Mouse (Mus musculus) limb, embryonic 14.5 days (tissue): ENCODE results near the gene Gm960. TPM values are rescaled to one million over a fixed set of nuclear protein-coding genes. Genes with fewer than 3 reads are reported as not detected.
"Not testable (repeated sequence)": the region's sequence is repeated elsewhere in the genome, so short reads cannot be mapped to it uniquely, and the experiment has no call there.

Experiments
- ATAC-seq: fragments of 200-750 bp; cut with Nextera tagmentation; 2 replicates; pipeline ENCODE4 v1.8.0; 2017; ENCODE audit warnings: low read depth, moderate number of reproducible peaks, moderate TSS enrichment; ENCODE audit not compliant: low FRiP score
- DNase-seq: peaks from one replicate; pipeline ENCODE4 v3.0.0-alpha.2; 2015; ENCODE audit warnings: low spot score
- H3K27ac ChIP-seq: fragments of 300-500 bp; sonication (generic); replicated peaks from 2 replicates; pipeline ENCODE4 v1.5.1; 2014; ENCODE audit warnings: low read depth, mild to moderate bottlenecking, low read length, moderate library complexity, mixed read lengths
- H3K27me3 ChIP-seq: fragments of 300-500 bp; sonication (generic); 2 replicates; pipeline ENCODE4 v1.6.1; 2014; ENCODE audit warnings: low read length, mixed read lengths; ENCODE audit not compliant: control insufficient read depth, insufficient read depth
- H3K36me3 ChIP-seq: fragments of 300-500 bp; sonication (generic); 2 replicates; pipeline ENCODE4 v1.6.1; 2014; ENCODE audit warnings: mild to moderate bottlenecking, low read length, moderate library complexity, mixed read lengths; ENCODE audit not compliant: control insufficient read depth, insufficient read depth
- H3K4me1 ChIP-seq: fragments of 300-500 bp; sonication (generic); 2 replicates; pipeline ENCODE4 v1.6.1; 2014; ENCODE audit warnings: antibody characterized with exemption, low read length, mixed read lengths; ENCODE audit not compliant: control insufficient read depth, insufficient read depth
- H3K4me2 ChIP-seq: fragments of 300-500 bp; sonication (generic); replicated peaks from 2 replicates; pipeline ENCODE4 v1.6.1; 2014; ENCODE audit warnings: low read depth, mild to moderate bottlenecking, low read length, moderate library complexity; ENCODE audit not compliant: severe bottlenecking
- H3K4me3 ChIP-seq: fragments of 300-500 bp; sonication (generic); replicated peaks from 2 replicates; pipeline ENCODE4 v1.5.1; 2014; ENCODE audit warnings: low read length
- H3K9ac ChIP-seq: fragments of 300-500 bp; sonication (generic); 2 replicates; pipeline ENCODE4 v1.6.1; 2014; ENCODE audit warnings: mild to moderate bottlenecking, low read depth, low read length, moderate library complexity; ENCODE audit not compliant: severe bottlenecking
- H3K9me3 ChIP-seq: fragments of 300-500 bp; sonication (generic); 2 replicates; pipeline ENCODE4 v1.6.1; 2016; ENCODE audit warnings: low read length; ENCODE audit not compliant: control insufficient read depth
- POLR2A ChIP-seq: fragments of 200-500 bp; IDR thresholded peaks from 2 replicates; pipeline ENCODE4 v1.8.0; 2012; ENCODE audit warnings: inconsistent platforms, mild to moderate bottlenecking, moderate library complexity, borderline replicate concordance; ENCODE audit not compliant: insufficient read depth, insufficient read length; ENCODE audit errors: extremely low read depth
- WGBS: fragments of 180-500 bp; shearing (Covaris S2); extraction: QIAGEN DNeasy Blood & Tissue Kit; methylation state at CpG from one replicate; pipeline ENCODE4 v1.1.7; 2014; 5-methylcytosine and 5-hydroxymethylcytosine counted together
- microRNA-seq: library from miRNA; unstranded; fragments of <30 nt; microRNA quantifications from one replicate; pipeline ENCODE4, GENCODE M21; 2016
- polyA plus RNA-seq, 2 experiments: library from polyadenylated mRNA; depleted of rRNA in 1 of 2; stranded (reverse) in 1 of 2; unstranded in 1 of 2; fragments of >200 nt; fragmentation: Nextera tagmentation in 1 of 2; extraction: Ambion mirVana in 1 of 2; gene quantifications; 2 replicates each; pipeline versions ENCODE4 v1.2.1 to v1.2.3; 2012 to 2014

Gene Gm960
- polyA plus RNA-seq, 2 experiments: 1.4 to 3.1 TPM

GRCm38 (mm10) chr19:4587426-4587825 lies 111.0 kb downstream of the Gm960 start:
- WGBS: 57% methylated on average over 2 of the region's 2 CpGs
- no peak overlapping the region for H3K27ac ChIP-seq
- no peaks in the 10 kb centered on the region for H3K9me3 ChIP-seq
- ATAC-seq (no peak), DNase-seq (no peak)
- H3K27me3 ChIP-seq: no peaks in the 10 kb centered on the region
- H3K9ac ChIP-seq: no peak overlapping the region
- H3K4me1 ChIP-seq: no peaks in the 10 kb centered on the region
- H3K4me3 ChIP-seq: no peak overlapping the region
- TF ChIP-seq POLR2A: no peak
- H3K36me3 ChIP-seq: no peaks in the 10 kb centered on the region
- H3K4me2 ChIP-seq: no peak overlapping the region

GRCm38 (mm10) chr19:4586783-4587182 lies 111.7 kb downstream of the Gm960 start:
- H3K36me3 ChIP-seq: not testable (repeated sequence)

GRCm38 (mm10) chr19:4583856-4584255 lies 114.6 kb downstream of the Gm960 start:
- ATAC-seq (no peak), DNase-seq (no peak)
- H3K9me3 ChIP-seq: no peaks in the 10 kb centered on the region
- H3K9ac ChIP-seq: no peak overlapping the region
- no peak overlapping the region for H3K4me3 ChIP-seq
- no peak overlapping the region for H3K4me2 ChIP-seq
- no peaks in the 10 kb centered on the region for H3K36me3 ChIP-seq
- no peaks in the 10 kb centered on the region for H3K27me3 ChIP-seq
- H3K4me1 ChIP-seq: no peaks in the 10 kb centered on the region
- no peak overlapping the region for H3K27ac ChIP-seq
- TF ChIP-seq POLR2A: no peak
- WGBS: 71% methylated on average over 2 of the region's 2 CpGs

More at GRCm38 (mm10) chr19:4586783-4587182, 111.7 kb downstream of the Gm960 start:
- ATAC-seq, H3K4me1 ChIP-seq, H3K27me3 ChIP-seq, H3K4me2 ChIP-seq, H3K9ac ChIP-seq, DNase-seq, H3K4me3 ChIP-seq, H3K27ac ChIP-seq, H3K9me3 ChIP-seq: not testable (repeated sequence)

- H3K4me3 ChIP-seq: no peak overlapping the region
- no peaks in the 10 kb centered on the region for H3K9me3 ChIP-seq
- ATAC-seq (no peak), DNase-seq (no peak)
- no peak overlapping the region for H3K4me2 ChIP-seq
- H3K9ac ChIP-seq: no peak overlapping the region
- H3K27me3 ChIP-seq: no peaks in the 10 kb centered on the region
- H3K4me1 ChIP-seq: no peaks in the 10 kb centered on the region
- no peak overlapping the region for H3K27ac ChIP-seq
- 84% methylated on average over 5 of the region's 5 CpGs for WGBS
- TF ChIP-seq POLR2A: no peak
- H3K36me3 ChIP-seq: no peaks in the 10 kb centered on the region
Observed at GRCm38 (mm10) chr19:4579296-4579695, 119.2 kb downstream of the Gm960 start.

- Histone ChIP-seq H3K27ac (no peak overlapping the region), H3K4me1 (no peaks in the 10 kb centered on the region), H3K9ac (no peak overlapping the region), H3K27me3 (no peaks in the 10 kb centered on the region), H3K9me3 (no peaks in the 10 kb centered on the region), H3K4me2 (no peak overlapping the region), H3K36me3 (no peaks in the 10 kb centered on the region), H3K4me3 (no peak overlapping the region)
- ATAC-seq (no peak), DNase-seq (no peak)
- TF ChIP-seq POLR2A: no peak
- WGBS: 43% methylated on average over 2 of the region's 2 CpGs
Observed at GRCm38 (mm10) chr19:4578799-4579198, 119.7 kb downstream of the Gm960 start.

Small RNA genes lying within 50 kb of the gene (microRNA-seq; reads per million reads assigned to microRNA genes)
- not detected for gene Mir6986

Other genes starting within 250 kb of the Gm960 start
- gene Syt12, start 221.2 kb downstream of the Gm960 start, polyA plus RNA-seq (2012; rRNA removed): 0.41 and 0.50 TPM in 2 replicates
- 0.21 and 0.39 TPM in 2 replicates for gene Syt12, start 221.2 kb downstream of the Gm960 start, polyA plus RNA-seq (2014; fragmentation: Nextera tagmentation; extraction: Ambion mirVana)
- gene 2010003K11Rik, start 200.1 kb downstream of the Gm960 start, polyA plus RNA-seq (2012; rRNA removed): not detected in 2 replicates
- gene 2010003K11Rik, start 200.1 kb downstream of the Gm960 start, polyA plus RNA-seq (2014; fragmentation: Nextera tagmentation; extraction: Ambion mirVana): not detected in 2 replicates
- 11.8 and 14.8 TPM in 2 replicates for gene Pcx, start 188.2 kb downstream of the Gm960 start, polyA plus RNA-seq (2012; rRNA removed)
- gene Pcx, start 188.2 kb downstream of the Gm960 start, polyA plus RNA-seq (2014; fragmentation: Nextera tagmentation; extraction: Ambion mirVana): 14.8 and 17.6 TPM in 2 replicates
- gene Lrfn4, start 83.0 kb downstream of the Gm960 start, polyA plus RNA-seq (2012; rRNA removed): 49.0 and 75.9 TPM in 2 replicates
- gene Lrfn4, start 83.0 kb downstream of the Gm960 start, polyA plus RNA-seq (2014; fragmentation: Nextera tagmentation; extraction: Ambion mirVana): 9.5 and 12.8 TPM in 2 replicates
- gene Rce1, start 73.0 kb downstream of the Gm960 start, polyA plus RNA-seq (2012; rRNA removed): 90.2 and 145 TPM in 2 replicates
- gene Rce1, start 73.0 kb downstream of the Gm960 start, polyA plus RNA-seq (2014; fragmentation: Nextera tagmentation; extraction: Ambion mirVana): 61.5 and 66.1 TPM in 2 replicates
- 1.9 and 2.5 TPM in 2 replicates for gene Sptbn2, start 12.5 kb upstream of the Gm960 start, polyA plus RNA-seq (2012; rRNA removed)
- gene Sptbn2, start 12.5 kb upstream of the Gm960 start, polyA plus RNA-seq (2014; fragmentation: Nextera tagmentation; extraction: Ambion mirVana): 4.2 TPM in 2 replicates
- 36.9 and 38.1 TPM in 2 replicates for gene Rbm4b, start 57.8 kb upstream of the Gm960 start, polyA plus RNA-seq (2012; rRNA removed)
- 63.2 and 71.8 TPM in 2 replicates for gene Rbm4b, start 57.8 kb upstream of the Gm960 start, polyA plus RNA-seq (2014; fragmentation: Nextera tagmentation; extraction: Ambion mirVana)
- 107 and 111 TPM in 2 replicates for gene Rbm4, start 95.2 kb upstream of the Gm960 start, polyA plus RNA-seq (2012; rRNA removed)
- gene Rbm4, start 95.2 kb upstream of the Gm960 start, polyA plus RNA-seq (2014; fragmentation: Nextera tagmentation; extraction: Ambion mirVana): 78.9 and 82.6 TPM in 2 replicates
- 36.0 and 83.7 TPM in 2 replicates for gene Gm21992, start 112.9 kb upstream of the Gm960 start, polyA plus RNA-seq (2012; rRNA removed)
- 15.5 and 22.0 TPM in 2 replicates for gene Gm21992, start 112.9 kb upstream of the Gm960 start, polyA plus RNA-seq (2014; fragmentation: Nextera tagmentation; extraction: Ambion mirVana)
- 69.9 and 98.5 TPM in 2 replicates for gene Rbm14, start 113.0 kb upstream of the Gm960 start, polyA plus RNA-seq (2012; rRNA removed)
- 69.8 and 71.9 TPM in 2 replicates for gene Rbm14, start 113.0 kb upstream of the Gm960 start, polyA plus RNA-seq (2014; fragmentation: Nextera tagmentation; extraction: Ambion mirVana)
- gene Ccs, start 140.7 kb upstream of the Gm960 start, polyA plus RNA-seq (2012; rRNA removed): 57.2 and 65.9 TPM in 2 replicates
- gene Ccs, start 140.7 kb upstream of the Gm960 start, polyA plus RNA-seq (2014; fragmentation: Nextera tagmentation; extraction: Ambion mirVana): 63.2 and 64.8 TPM in 2 replicates
- 0.03 and 0.05 TPM in 2 replicates for gene Ccdc87, start 140.7 kb upstream of the Gm960 start, polyA plus RNA-seq (2012; rRNA removed)
- gene Ccdc87, start 140.7 kb upstream of the Gm960 start, polyA plus RNA-seq (2014; fragmentation: Nextera tagmentation; extraction: Ambion mirVana): 0.06 and 0.26 TPM in 2 replicates
- 49.9 and 84.7 TPM in 2 replicates for gene Ctsf, start 156.5 kb upstream of the Gm960 start, polyA plus RNA-seq (2012; rRNA removed)
- 38.9 and 45.9 TPM in 2 replicates for gene Ctsf, start 156.5 kb upstream of the Gm960 start, polyA plus RNA-seq (2014; fragmentation: Nextera tagmentation; extraction: Ambion mirVana)
- gene Actn3, start 179.2 kb upstream of the Gm960 start, polyA plus RNA-seq (2012; rRNA removed): 8.3 and 8.7 TPM in 2 replicates
- 11.9 and 12.9 TPM in 2 replicates for gene Actn3, start 179.2 kb upstream of the Gm960 start, polyA plus RNA-seq (2014; fragmentation: Nextera tagmentation; extraction: Ambion mirVana)
- 22.7 and 30.9 TPM in 2 replicates for gene Zdhhc24, start 180.0 kb upstream of the Gm960 start, polyA plus RNA-seq (2012; rRNA removed)
- gene Zdhhc24, start 180.0 kb upstream of the Gm960 start, polyA plus RNA-seq (2014; fragmentation: Nextera tagmentation; extraction: Ambion mirVana): 7.7 and 9.7 TPM in 2 replicates
- gene Bbs1, start 208.0 kb upstream of the Gm960 start, polyA plus RNA-seq (2012; rRNA removed): 7.6 and 8.1 TPM in 2 replicates
- gene Bbs1, start 208.0 kb upstream of the Gm960 start, polyA plus RNA-seq (2014; fragmentation: Nextera tagmentation; extraction: Ambion mirVana): 3.8 and 4.9 TPM in 2 replicates
- gene Dpp3, start 229.6 kb upstream of the Gm960 start, polyA plus RNA-seq (2012; rRNA removed): 96.5 and 116 TPM in 2 replicates
- gene Dpp3, start 229.6 kb upstream of the Gm960 start, polyA plus RNA-seq (2014; fragmentation: Nextera tagmentation; extraction: Ambion mirVana): 90.9 and 94.0 TPM in 2 replicates
- gene Peli3, start 244.5 kb upstream of the Gm960 start, polyA plus RNA-seq (2012; rRNA removed): 2.7 and 5.1 TPM in 2 replicates
- gene Peli3, start 244.5 kb upstream of the Gm960 start, polyA plus RNA-seq (2014; fragmentation: Nextera tagmentation; extraction: Ambion mirVana): 1.8 and 2.5 TPM in 2 replicates